Mouse (Mus musculus): ENCODE data around the gene Rae1. TPM values are rescaled to one million over a fixed set of nuclear protein-coding genes. Genes with fewer than 3 reads are reported as not detected.

Gene Rae1
- polyA plus RNA-seq, 1 experiment from 2014 or later: 118 TPM

- no peaks in the 10 kb centered on the region for H3K9me3 ChIP-seq (ENCODE audit: control insufficient read depth, low read length)
- H3K27ac ChIP-seq (ENCODE audit: low read depth, low read length): no peak overlapping the region
- no peak overlapping the region for H3K4me2 ChIP-seq (ENCODE audit: low read depth, low read length)
- no peak overlapping the region for H3K4me3 ChIP-seq (ENCODE audit: low read depth, low read length)
- no peaks in the 10 kb centered on the region for H3K27me3 ChIP-seq (ENCODE audit: control insufficient read depth, insufficient read depth, low read length)
- ATAC-seq (ENCODE audit: low read depth): no peak
- no peaks in the 10 kb centered on the region for H3K4me1 ChIP-seq (ENCODE audit: control insufficient read depth, insufficient read depth, low read length)
- no peak overlapping the region for H3K9ac ChIP-seq (replicated peaks; ENCODE audit: low read depth, low read length)
- WGBS: 65% methylated on average over 5 of the region's 5 CpGs
- no peaks in the 10 kb centered on the region for H3K36me3 ChIP-seq (ENCODE audit: control insufficient read depth, insufficient read depth, low read length)
Measured at GRCm38 (mm10) chr2:173047471-173047870, 47.6 kb downstream of the Rae1 start.

DNA sequence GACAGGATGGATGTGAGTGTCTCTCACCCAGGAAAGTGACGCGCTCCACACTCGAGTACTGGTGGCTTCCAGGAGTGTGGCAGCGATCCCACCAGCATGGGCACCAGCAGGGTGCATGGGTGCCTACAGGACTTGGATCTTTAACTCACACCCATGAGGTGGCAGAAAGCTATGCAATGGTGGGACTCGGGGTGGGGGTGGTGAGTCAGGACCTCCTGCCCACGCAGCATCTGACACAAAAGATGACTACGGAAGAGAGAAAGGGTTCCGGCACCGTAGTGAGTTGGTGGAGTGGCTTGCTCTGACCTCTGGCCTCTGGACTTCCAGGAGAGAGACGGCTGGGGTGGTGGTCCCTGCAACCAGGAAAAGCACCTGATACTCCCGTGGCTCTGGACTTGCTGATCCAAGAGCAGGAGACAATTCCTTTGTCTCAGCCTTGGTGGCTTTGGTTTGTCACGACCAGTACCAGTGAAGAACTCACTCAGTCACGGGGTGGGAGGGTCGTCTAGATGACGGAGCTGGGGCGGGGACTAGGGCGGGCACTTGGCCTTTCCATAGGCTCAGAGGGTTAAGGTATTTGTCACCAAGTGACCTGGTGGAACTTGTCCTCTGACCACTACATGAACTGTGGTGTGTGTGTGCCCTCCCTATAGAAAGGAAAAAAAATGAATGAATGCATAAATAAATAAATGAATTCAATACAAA is 48.3 kb downstream of the Rae1 start:
- Histone ChIP-seq H3K4me2 (ENCODE audit: low read depth, low read length) (no peak overlapping the region), H3K9ac (replicated peaks; ENCODE audit: low read depth, low read length) (no peak overlapping the region), H3K4me3 (ENCODE audit: low read depth, low read length) (no peak overlapping the region), H3K27me3 (ENCODE audit: control insufficient read depth, insufficient read depth, low read length) (no peaks in the 10 kb centered on the region), H3K36me3 (ENCODE audit: control insufficient read depth, insufficient read depth, low read length) (no peaks in the 10 kb centered on the region), H3K4me1 (ENCODE audit: control insufficient read depth, insufficient read depth, low read length) (no peaks in the 10 kb centered on the region), H3K9me3 (ENCODE audit: control insufficient read depth, low read length) (no peaks in the 10 kb centered on the region), H3K27ac (ENCODE audit: low read depth, low read length) (no peak overlapping the region)
- 64% methylated on average over 17 of the region's 17 CpGs for WGBS
- ATAC-seq (ENCODE audit: low read depth): no peak

DNA sequence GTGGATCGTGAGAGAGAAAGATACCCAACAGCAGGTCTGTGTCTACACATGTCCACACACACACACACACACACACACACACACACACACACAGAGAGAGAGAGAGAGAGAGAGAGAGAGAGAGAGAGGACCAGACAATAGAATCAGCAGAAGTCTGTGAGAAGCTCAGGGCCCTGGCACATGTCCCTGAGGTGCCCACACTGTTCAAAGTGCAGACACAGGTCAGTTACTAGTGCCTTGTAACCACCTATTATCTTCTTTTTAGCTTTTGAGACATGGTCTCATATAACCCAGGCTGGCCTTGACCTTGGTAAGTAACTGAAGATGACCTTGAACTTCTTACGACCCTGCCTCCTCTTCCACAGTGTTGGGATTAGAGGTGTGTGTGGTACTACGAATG is 49.3 kb downstream of the Rae1 start:
- no peaks in the 10 kb centered on the region for H3K4me1 ChIP-seq (ENCODE audit: control insufficient read depth, insufficient read depth, low read length)
- no peak overlapping the region for H3K27ac ChIP-seq (ENCODE audit: low read depth, low read length)
- 84% methylated on average over 3 of the region's 3 CpGs for WGBS
- no peak overlapping the region for H3K4me3 ChIP-seq (ENCODE audit: low read depth, low read length)
- no peaks in the 10 kb centered on the region for H3K36me3 ChIP-seq (ENCODE audit: control insufficient read depth, insufficient read depth, low read length)
- H3K27me3 ChIP-seq (ENCODE audit: control insufficient read depth, insufficient read depth, low read length): no peaks in the 10 kb centered on the region
- no peaks in the 10 kb centered on the region for H3K9me3 ChIP-seq (ENCODE audit: control insufficient read depth, low read length)
- no peak for ATAC-seq (ENCODE audit: low read depth)
- H3K9ac ChIP-seq (replicated peaks; ENCODE audit: low read depth, low read length): no peak overlapping the region
- H3K4me2 ChIP-seq (ENCODE audit: low read depth, low read length): no peak overlapping the region

GRCm38 (mm10) chr2:173049817-173050216 is 49.9 kb downstream of the Rae1 start:
- H3K4me3 ChIP-seq (ENCODE audit: low read depth, low read length): no peak overlapping the region
- no peaks in the 10 kb centered on the region for H3K27me3 ChIP-seq (ENCODE audit: control insufficient read depth, insufficient read depth, low read length)
- H3K27ac ChIP-seq (ENCODE audit: low read depth, low read length): no peak overlapping the region
- no peaks in the 10 kb centered on the region for H3K36me3 ChIP-seq (ENCODE audit: control insufficient read depth, insufficient read depth, low read length)
- no peaks in the 10 kb centered on the region for H3K4me1 ChIP-seq (ENCODE audit: control insufficient read depth, insufficient read depth, low read length)
- H3K9me3 ChIP-seq (ENCODE audit: control insufficient read depth, low read length): no peaks in the 10 kb centered on the region
- no peak overlapping the region for H3K4me2 ChIP-seq (ENCODE audit: low read depth, low read length)
- WGBS: 54% methylated on average over 6 of the region's 6 CpGs
- ATAC-seq (ENCODE audit: low read depth): no peak
- no peak overlapping the region for H3K9ac ChIP-seq (replicated peaks; ENCODE audit: low read depth, low read length)

GRCm38 (mm10) chr2:173050604-173051382 is 50.9 kb downstream of the Rae1 start:
- no peak overlapping the region for H3K4me2 ChIP-seq (ENCODE audit: low read depth, low read length)
- H3K9me3 ChIP-seq (ENCODE audit: control insufficient read depth, low read length): no peaks in the 10 kb centered on the region
- H3K9ac ChIP-seq (replicated peaks; ENCODE audit: low read depth, low read length): no peak overlapping the region
- no peak for ATAC-seq (ENCODE audit: low read depth)
- no peaks in the 10 kb centered on the region for H3K27me3 ChIP-seq (ENCODE audit: control insufficient read depth, insufficient read depth, low read length)
- no peak overlapping the region for H3K4me3 ChIP-seq (ENCODE audit: low read depth, low read length)
- no peak overlapping the region for H3K27ac ChIP-seq (ENCODE audit: low read depth, low read length)
- WGBS: 40% methylated on average over 8 of the region's 8 CpGs
- H3K36me3 ChIP-seq (ENCODE audit: control insufficient read depth, insufficient read depth, low read length): no peaks in the 10 kb centered on the region
- H3K4me1 ChIP-seq (ENCODE audit: control insufficient read depth, insufficient read depth, low read length): no peaks in the 10 kb centered on the region

GRCm38 (mm10) chr2:173052881-173053280 is 53.0 kb downstream of the Rae1 start:
- no peaks in the 10 kb centered on the region for H3K9me3 ChIP-seq (ENCODE audit: control insufficient read depth, low read length)
- 94% methylated on average over 8 of the region's 8 CpGs for whole genome bisulfite sequencing
- H3K4me2 ChIP-seq (ENCODE audit: low read depth, low read length): no peak overlapping the region
- no peak for ATAC-seq (ENCODE audit: low read depth)
- H3K4me3 ChIP-seq (ENCODE audit: low read depth, low read length): no peak overlapping the region
- H3K36me3 ChIP-seq (ENCODE audit: control insufficient read depth, insufficient read depth, low read length): no peaks in the 10 kb centered on the region
- no peaks in the 10 kb centered on the region for H3K27me3 ChIP-seq (ENCODE audit: control insufficient read depth, insufficient read depth, low read length)
- H3K9ac ChIP-seq (replicated peaks; ENCODE audit: low read depth, low read length): no peak overlapping the region
- H3K4me1 ChIP-seq (ENCODE audit: control insufficient read depth, insufficient read depth, low read length): no peaks in the 10 kb centered on the region
- H3K27ac ChIP-seq (ENCODE audit: low read depth, low read length): no peak overlapping the region

DNA sequence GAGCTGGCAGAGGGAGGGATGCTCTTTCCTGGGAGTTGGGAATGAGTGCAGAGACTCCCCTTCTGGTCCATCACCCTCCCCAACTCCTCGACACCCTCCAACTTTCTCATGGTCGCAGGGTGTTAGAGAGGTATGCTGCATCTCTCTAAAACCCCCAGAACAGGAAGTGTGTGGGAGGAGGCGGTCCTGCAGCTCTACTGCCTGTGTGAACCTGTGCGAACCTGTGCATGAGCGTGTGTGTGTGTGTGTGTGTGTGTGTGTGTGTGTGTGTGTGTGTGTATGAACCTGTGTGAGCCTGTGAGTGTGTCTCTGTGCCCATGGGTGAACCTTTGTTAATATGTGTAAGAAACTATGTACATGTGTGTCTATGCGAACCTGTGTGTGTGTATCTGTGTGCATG is 53.9 kb downstream of the Rae1 start:
- no peak for ATAC-seq (ENCODE audit: low read depth)
- no peak overlapping the region for H3K4me2 ChIP-seq (ENCODE audit: low read depth, low read length)
- H3K27ac ChIP-seq (ENCODE audit: low read depth, low read length): no peak overlapping the region
- no peaks in the 10 kb centered on the region for H3K27me3 ChIP-seq (ENCODE audit: control insufficient read depth, insufficient read depth, low read length)
- WGBS: 84% methylated on average over 6 of the region's 6 CpGs
- no peak overlapping the region for H3K9ac ChIP-seq (replicated peaks; ENCODE audit: low read depth, low read length)
- H3K36me3 ChIP-seq (ENCODE audit: control insufficient read depth, insufficient read depth, low read length): no peaks in the 10 kb centered on the region
- no peak overlapping the region for H3K4me3 ChIP-seq (ENCODE audit: low read depth, low read length)
- no peaks in the 10 kb centered on the region for H3K9me3 ChIP-seq (ENCODE audit: control insufficient read depth, low read length)
- H3K4me1 ChIP-seq (ENCODE audit: control insufficient read depth, insufficient read depth, low read length): no peaks in the 10 kb centered on the region

DNA sequence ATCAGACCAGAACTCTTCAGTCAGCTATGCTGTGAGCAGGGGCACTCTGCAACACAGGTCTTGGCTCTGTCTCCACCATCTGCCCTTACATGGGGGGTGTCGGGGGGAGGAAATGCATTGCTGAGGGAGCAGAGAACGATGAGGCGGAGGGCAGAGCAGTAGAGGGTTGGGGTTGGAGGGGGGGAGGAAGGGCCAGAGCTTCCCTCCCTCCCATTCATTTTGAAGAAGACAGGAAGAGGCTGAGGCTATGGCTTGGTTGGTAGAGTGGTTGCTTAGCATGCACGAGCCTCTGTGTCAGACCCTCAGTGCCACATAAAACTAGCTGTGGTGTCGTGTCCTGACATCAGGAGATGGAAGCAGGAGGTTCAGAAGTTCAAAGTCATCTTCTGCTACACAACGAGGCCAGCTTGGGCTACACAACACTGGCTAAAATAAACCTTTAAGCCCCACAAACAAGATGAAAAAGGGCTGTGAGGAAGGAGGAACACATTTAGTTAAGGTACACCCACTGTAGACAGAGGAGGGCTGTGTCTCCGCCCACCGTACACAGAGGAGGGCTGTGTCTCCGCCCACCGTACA is 56.5 kb downstream of the Rae1 start:
- Histone ChIP-seq H3K27ac (ENCODE audit: low read depth, low read length) (no peak overlapping the region), H3K27me3 (ENCODE audit: control insufficient read depth, insufficient read depth, low read length) (no peaks in the 10 kb centered on the region), H3K9me3 (ENCODE audit: control insufficient read depth, low read length) (no peaks in the 10 kb centered on the region), H3K36me3 (ENCODE audit: control insufficient read depth, insufficient read depth, low read length) (no peaks in the 10 kb centered on the region), H3K4me2 (ENCODE audit: low read depth, low read length) (no peak overlapping the region), H3K9ac (replicated peaks; ENCODE audit: low read depth, low read length) (no peak overlapping the region), H3K4me1 (ENCODE audit: control insufficient read depth, insufficient read depth, low read length) (no peaks in the 10 kb centered on the region), H3K4me3 (ENCODE audit: low read depth, low read length) (no peak overlapping the region)
- no peak for ATAC-seq (ENCODE audit: low read depth)
- 85% methylated on average over 10 of the region's 10 CpGs for WGBS

GRCm38 (mm10) chr2:173056882-173057315 is 57.0 kb downstream of the Rae1 start:
- H3K36me3 ChIP-seq (ENCODE audit: control insufficient read depth, insufficient read depth, low read length): no peaks in the 10 kb centered on the region
- no peak for ATAC-seq (ENCODE audit: low read depth)
- 85% methylated on average over 11 of the region's 11 CpGs for WGBS
- H3K4me3 ChIP-seq (ENCODE audit: low read depth, low read length): no peak overlapping the region
- H3K4me2 ChIP-seq (ENCODE audit: low read depth, low read length): no peak overlapping the region
- H3K4me1 ChIP-seq (ENCODE audit: control insufficient read depth, insufficient read depth, low read length): no peaks in the 10 kb centered on the region
- H3K27ac ChIP-seq (ENCODE audit: low read depth, low read length): no peak overlapping the region
- no peaks in the 10 kb centered on the region for H3K9me3 ChIP-seq (ENCODE audit: control insufficient read depth, low read length)
- no peaks in the 10 kb centered on the region for H3K27me3 ChIP-seq (ENCODE audit: control insufficient read depth, insufficient read depth, low read length)
- H3K9ac ChIP-seq (replicated peaks; ENCODE audit: low read depth, low read length): no peak overlapping the region

Measured in neural tube, embryonic 14.5 days (tissue).